In the genomic region with DNA sequence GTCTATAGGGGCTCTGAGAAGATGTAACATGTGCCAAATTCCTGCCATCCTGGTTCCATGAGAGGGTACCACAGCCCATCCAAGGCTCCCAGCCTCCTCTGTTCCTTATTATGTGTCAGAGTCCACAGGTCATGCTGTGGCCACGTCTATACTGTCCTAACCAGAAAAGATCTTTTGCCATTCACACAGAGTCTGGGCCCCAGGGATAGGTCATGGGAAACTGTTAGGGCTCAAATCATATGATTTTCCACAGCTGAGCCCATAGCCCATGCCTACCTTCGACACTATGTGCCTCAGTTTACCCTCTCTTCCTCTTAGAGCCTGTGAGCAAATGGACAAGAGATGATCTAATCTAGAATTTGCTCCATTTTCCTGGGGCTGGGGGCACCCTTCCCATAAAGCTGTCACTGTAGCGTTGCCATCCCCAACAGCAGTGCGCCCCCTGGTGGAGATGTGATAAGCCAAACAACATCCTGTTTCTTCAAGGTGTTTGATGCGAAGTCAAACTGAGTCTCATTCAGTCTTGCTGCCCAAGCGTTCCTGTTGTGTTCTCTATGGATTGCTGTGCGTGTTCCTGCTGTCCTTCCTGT, we compare ENCODE assay signal across 9 mouse cellular contexts. TPM values are rescaled to one million over a fixed set of nuclear protein-coding genes. Genes with fewer than 3 reads are reported as not detected.
A peak's percentile ranks its signal among the peaks of the same experiment; 100 is the strongest.
DNase-seq lines count a peak whose midpoint lies in the region; TF ChIP-seq lines count a peak whose summit lies in the region.
"Had no signal": no experiment of that assay in that cellular context is flagged by ENCODE, and none has a peak within 500 bp of the region (broad histone marks: within the 10 kb centered on the region; RNA-seq: fewer than 3 reads in every experiment).

No protein-coding gene starts in this region.

- no peak for TF ChIP-seq POLR2A in ES-Bruce4 (IDR thresholded peaks at IDR 0.05; ENCODE audit: insufficient read depth, low read length)

- H3K9ac ChIP-seq in ES-Bruce4 (ENCODE audit: low read depth, poor library complexity, severe bottlenecking): no peak overlapping the region
- H3K9ac ChIP-seq: heart, embryonic 13.5 days had no signal

- no peak overlapping the region for H3K27ac ChIP-seq in ES-Bruce4 (ENCODE audit: insufficient read depth, low read length)
- H3K27ac ChIP-seq in layer of hippocampus, adult 2 months: peak overlapping the region; percentile 91
- H3K27ac ChIP-seq: heart, embryonic 13.5 days had no signal

- H3K4me3 ChIP-seq in ES-Bruce4 (ENCODE audit: low read depth, low read length): no peak overlapping the region
- H3K4me3 ChIP-seq in layer of hippocampus, adult 2 months: no peak overlapping the region
- H3K4me3 ChIP-seq: heart, embryonic 13.5 days had no signal

- H3K36me3 ChIP-seq in ES-Bruce4 (ENCODE audit: control insufficient read depth, insufficient read depth, low read length, poor library complexity, severe bottlenecking): no peaks in the 10 kb centered on the region
- H3K36me3 ChIP-seq: heart, embryonic 13.5 days had no signal

- no peaks in the 10 kb centered on the region for H3K9me3 ChIP-seq in ES-Bruce4 (replicated peaks; ENCODE audit: control insufficient read depth, insufficient read depth, low read length, poor library complexity, severe bottlenecking)
- H3K9me3 ChIP-seq: heart, embryonic 13.5 days had no signal

- TF ChIP-seq CTCF in ES-Bruce4 (IDR thresholded peaks at IDR 0.05; ENCODE audit: low read depth, low read length): peak; percentile 98
- TF ChIP-seq CTCF in layer of hippocampus, adult 2 months (conservative IDR thresholded peaks at IDR 0.05): peak; percentile 97

- no peaks in the 10 kb centered on the region for H3K27me3 ChIP-seq in ES-Bruce4 (ENCODE audit: control insufficient read depth, insufficient read depth, low read length, poor library complexity, severe bottlenecking)

- H3K4me1 ChIP-seq in ES-Bruce4 (ENCODE audit: control insufficient read depth, insufficient read depth, low read length): no peaks in the 10 kb centered on the region

- intact Hi-C loops in heart, postnatal 14 days (cut with DNase I): loop anchor here (1.0 to 2.0 kb wide), 3 partner anchors 45 to 120 kb away; a partner anchor contains a TSS

- no peak for TF ChIP-seq EP300 in ES-Bruce4 (IDR thresholded peaks at IDR 0.05; ENCODE audit: insufficient read depth, low read depth, low read length)

- peak; percentile 90 for DNase-seq in adrenal gland, postnatal 14 days
- peak; percentile 54 for DNase-seq in embryo, embryonic 11.5 days (ENCODE audit: low read depth, low spot score)
- peak; percentile 83 to 91 for DNase-seq in heart, postnatal 14 days
- DNase-seq in layer of hippocampus, adult 2 months (ENCODE audit: low spot score in 2 of 2): peak; percentile 81 to 95
- peak; percentile 79 for DNase-seq in lung, postnatal 36 days
- peak; percentile 86 to 91 for DNase-seq in right cerebral cortex, adult 2 months (ENCODE audit: low spot score in 2 of 2)
- peak; percentile 83 for DNase-seq in urinary bladder, postnatal 14 days (ENCODE audit: low spot score)

RNA-seq across cellular contexts. Expression of a gene that starts 44.9 kb away (rescaled TPM):
- 2.2 TPM in 2 replicates for polyA plus RNA-seq in ES-Bruce4 (2011; ENCODE audit: insufficient read depth, insufficient read length, low read depth, missing spikeins)
- 0.33 and 0.86 TPM in 2 replicates for total RNA-seq in adrenal gland, postnatal 14 days (2021)
- 10 to 100 TPM; 17.4 to 19.9 TPM for total RNA-seq in heart, postnatal 14 days (2021)
- 100 to 1,000 TPM; 106 to 111 TPM for total RNA-seq in layer of hippocampus, adult 2 months (2021)

RNA-seq across cellular contexts. Expression of a gene that starts 45.3 kb away (rescaled TPM):
- polyA plus RNA-seq in ES-Bruce4 (2011; ENCODE audit: insufficient read depth, insufficient read length, low read depth, missing spikeins): not detected in 2 replicates
- not detected in 2 replicates for total RNA-seq in adrenal gland, postnatal 14 days (2021)
- not detected for total RNA-seq in heart, postnatal 14 days (2021)
- total RNA-seq in layer of hippocampus, adult 2 months (2021): not detected
- polyA plus RNA-seq: heart, embryonic 13.5 days had no signal
